Comparison of ENCODE assay signal across 8 mouse cellular contexts in genomic region chr2:30119641-30120051, GRCm38 (mm10). TPM values are rescaled to one million over a fixed set of nuclear protein-coding genes. Genes with fewer than 3 reads are reported as not detected.
DNase-seq lines count a peak whose midpoint lies in the region; ATAC-seq lines count a peak whose summit lies in the region.

No protein-coding gene starts in this region.

- no peak overlapping the region for H3K4me2 ChIP-seq in forebrain, embryonic 11.5 days (ENCODE audit: low read depth, low read length, severe bottlenecking)
- no peak overlapping the region for H3K4me2 ChIP-seq in kidney, embryonic 16.5 days (replicated peaks; ENCODE audit: low read depth, low read length)
- H3K4me2 ChIP-seq in kidney, embryonic 15.5 days, result no peak overlapping the region

- DNase-seq in ES-CJ7 (ENCODE audit: low read depth, low spot score), result peak; percentile 80
- DNase-seq in forebrain, embryonic 11.5 days (ENCODE audit: low spot score), result no peak
- peak; percentile 62 to 63 for DNase-seq in layer of hippocampus, postnatal 10 days (ENCODE audit: low spot score in 2 of 2)
- DNase-seq in right cerebral cortex, postnatal 10 days (ENCODE audit: low spot score in 2 of 2), result peak; percentile 75 to 82
- DNase-seq in adrenal gland, adult 8-10 months, result no peak
- DNase-seq in urinary bladder, postnatal 14 days (ENCODE audit: low spot score), result no peak

- no peaks in the 10 kb centered on the region for H3K9me3 ChIP-seq in forebrain, embryonic 11.5 days (ENCODE audit: control insufficient read depth, low read length)
- no peaks in the 10 kb centered on the region for H3K9me3 ChIP-seq in kidney, embryonic 16.5 days (ENCODE audit: low read length)
- H3K9me3 ChIP-seq in kidney, embryonic 15.5 days (replicated peaks), result no peaks in the 10 kb centered on the region

- ATAC-seq in forebrain, embryonic 11.5 days (replicated peaks; ENCODE audit: low FRiP score), result no peak
- ATAC-seq in kidney, embryonic 16.5 days (ENCODE audit: low FRiP score, low TSS enrichment), result no peak
- no peak for ATAC-seq in kidney, embryonic 15.5 days (replicated peaks; ENCODE audit: low FRiP score)

- peak overlapping the region; percentile 59 for H3K27ac ChIP-seq in forebrain, embryonic 11.5 days (ENCODE audit: low read depth, low read length)
- no peak overlapping the region for H3K27ac ChIP-seq in kidney, embryonic 16.5 days (ENCODE audit: low read length)
- no peak overlapping the region for H3K27ac ChIP-seq in kidney, embryonic 15.5 days

- H3K4me1 ChIP-seq in forebrain, embryonic 11.5 days (replicated peaks; ENCODE audit: control insufficient read depth, insufficient read depth, low read length), result peaks cover 11% of the 10 kb centered on the region; the same call in 1 of the 2 replicates
- peaks cover 6% of the 10 kb centered on the region for H3K4me1 ChIP-seq in kidney, embryonic 16.5 days (ENCODE audit: insufficient read depth, low read length)
- H3K4me1 ChIP-seq in kidney, embryonic 15.5 days, result peaks cover 20% of the 10 kb centered on the region

- no peaks in the 10 kb centered on the region for H3K27me3 ChIP-seq in forebrain, embryonic 11.5 days (ENCODE audit: control insufficient read depth, insufficient read depth, low read length)
- no peaks in the 10 kb centered on the region for H3K27me3 ChIP-seq in kidney, embryonic 16.5 days (ENCODE audit: insufficient read depth, low read length)
- H3K27me3 ChIP-seq in kidney, embryonic 15.5 days, result no peaks in the 10 kb centered on the region

- no peaks in the 10 kb centered on the region for H3K36me3 ChIP-seq in forebrain, embryonic 11.5 days (ENCODE audit: control insufficient read depth, insufficient read depth, low read length)
- H3K36me3 ChIP-seq in kidney, embryonic 16.5 days (ENCODE audit: insufficient read depth, low read length), result no peaks in the 10 kb centered on the region
- 0 out of 2 replicates have a peak, but pooled peaks cover 5% of the 10 kb centered on the region for H3K36me3 ChIP-seq in kidney, embryonic 15.5 days

- H3K4me3 ChIP-seq in forebrain, embryonic 11.5 days (ENCODE audit: low read depth, low read length), result no peak overlapping the region
- H3K4me3 ChIP-seq in kidney, embryonic 16.5 days (ENCODE audit: low read length), result no peak overlapping the region
- H3K4me3 ChIP-seq in kidney, embryonic 15.5 days (replicated peaks), result no peak overlapping the region

- no peak overlapping the region; the same call in 1 of the 2 replicates for H3K9ac ChIP-seq in forebrain, embryonic 11.5 days (ENCODE audit: low read length)
- H3K9ac ChIP-seq in kidney, embryonic 16.5 days (replicated peaks; ENCODE audit: low read length), result no peak overlapping the region
- H3K9ac ChIP-seq in kidney, embryonic 15.5 days, result no peak overlapping the region

- 11% methylated on average over 6 of the region's 6 CpGs for WGBS in forebrain, embryonic 11.5 days
- 33% methylated on average over 6 of the region's 6 CpGs for WGBS in kidney, embryonic 16.5 days
- 34% methylated on average over 6 of the region's 6 CpGs for WGBS in kidney, embryonic 15.5 days

RNA-seq across cellular contexts. Expression of gene Zer1, which starts 4.7 kb away (rescaled TPM):
- 8.0 and 8.1 TPM in 2 replicates for polyA plus RNA-seq in forebrain, embryonic 11.5 days (2014; fragmentation: Nextera tagmentation; extraction: Ambion mirVana)
- total RNA-seq in layer of hippocampus, postnatal 10 days (2021), result 100 to 1,000 TPM; 121 to 126 TPM
- 5.6 and 8.0 TPM in 2 replicates for polyA plus RNA-seq in kidney, embryonic 16.5 days (2015; fragmentation: Nextera tagmentation; extraction: Ambion mirVana)
- polyA plus RNA-seq in kidney, embryonic 15.5 days (2015; fragmentation: Nextera tagmentation; extraction: Ambion mirVana), result 7.2 and 8.6 TPM in 2 replicates
- 10 to 100 TPM; 45.6 to 74.7 (median 58.5) TPM for total RNA-seq in adrenal gland, adult 8-10 months (2022)

RNA-seq across cellular contexts. Expression of gene Tbc1d13, which starts 13.9 kb away (rescaled TPM):
- polyA plus RNA-seq in forebrain, embryonic 11.5 days (2014; fragmentation: Nextera tagmentation; extraction: Ambion mirVana), result 11.6 and 15.2 TPM in 2 replicates
- total RNA-seq in layer of hippocampus, postnatal 10 days (2021), result 10 to 100 TPM; 72.6 to 73.5 TPM
- 8.2 and 12.3 TPM in 2 replicates for polyA plus RNA-seq in kidney, embryonic 16.5 days (2015; fragmentation: Nextera tagmentation; extraction: Ambion mirVana)
- 8.2 and 8.9 TPM in 2 replicates for polyA plus RNA-seq in kidney, embryonic 15.5 days (2015; fragmentation: Nextera tagmentation; extraction: Ambion mirVana)
- 10 to 100 TPM; 58.6 to 71.5 (median 64.5) TPM for total RNA-seq in adrenal gland, adult 8-10 months (2022)

RNA-seq across cellular contexts. Expression of gene Zdhhc12, which starts 26.2 kb away (rescaled TPM):
- 27.1 and 35.4 TPM in 2 replicates for polyA plus RNA-seq in forebrain, embryonic 11.5 days (2014; fragmentation: Nextera tagmentation; extraction: Ambion mirVana)
- 10 to 100 TPM; 19.6 to 19.7 TPM for total RNA-seq in layer of hippocampus, postnatal 10 days (2021)
- 41.6 and 42.6 TPM in 2 replicates for polyA plus RNA-seq in kidney, embryonic 16.5 days (2015; fragmentation: Nextera tagmentation; extraction: Ambion mirVana)
- 35.2 and 37.7 TPM in 2 replicates for polyA plus RNA-seq in kidney, embryonic 15.5 days (2015; fragmentation: Nextera tagmentation; extraction: Ambion mirVana)
- 10 to 100 TPM; 16.4 to 23.9 (median 17.6) TPM for total RNA-seq in adrenal gland, adult 8-10 months (2022)

RNA-seq across cellular contexts. Expression of gene Pkn3, which starts 42.2 kb away (rescaled TPM):
- polyA plus RNA-seq in forebrain, embryonic 11.5 days (2014; fragmentation: Nextera tagmentation; extraction: Ambion mirVana), result 10.5 and 12.1 TPM in 2 replicates
- total RNA-seq in layer of hippocampus, postnatal 10 days (2021), result 1 to 10 TPM; 1.8 to 2.2 TPM
- polyA plus RNA-seq in kidney, embryonic 16.5 days (2015; fragmentation: Nextera tagmentation; extraction: Ambion mirVana), result 13.5 and 15.9 TPM in 2 replicates
- 11.5 and 13.2 TPM in 2 replicates for polyA plus RNA-seq in kidney, embryonic 15.5 days (2015; fragmentation: Nextera tagmentation; extraction: Ambion mirVana)
- total RNA-seq in adrenal gland, adult 8-10 months (2022), result 1 to 10 TPM; 4.8 to 6.6 (median 5.8) TPM

RNA-seq across cellular contexts. Expression of gene Endog, which starts 51.6 kb away (rescaled TPM):
- 14.4 and 16.4 TPM in 2 replicates for polyA plus RNA-seq in forebrain, embryonic 11.5 days (2014; fragmentation: Nextera tagmentation; extraction: Ambion mirVana)
- total RNA-seq in layer of hippocampus, postnatal 10 days (2021), result 10 to 100 TPM; 23.4 to 24.6 TPM
- polyA plus RNA-seq in kidney, embryonic 16.5 days (2015; fragmentation: Nextera tagmentation; extraction: Ambion mirVana), result 22.0 and 22.8 TPM in 2 replicates
- 19.8 and 20.8 TPM in 2 replicates for polyA plus RNA-seq in kidney, embryonic 15.5 days (2015; fragmentation: Nextera tagmentation; extraction: Ambion mirVana)
- total RNA-seq in adrenal gland, adult 8-10 months (2022), result 10 to 100 TPM; 21.9 to 43.0 (median 31.0) TPM

Comparison
In these comparisons a context has a peak if more than half of its experiments do, and no peak if none do; other contexts are left out.
1. DNase-seq: peak in ES-CJ7 (single experiment), layer of hippocampus, postnatal 10 days (2 of 2) and right cerebral cortex, postnatal 10 days (2 of 2); none in forebrain, embryonic 11.5 days (single experiment), adrenal gland, adult 8-10 months (single experiment) and urinary bladder, postnatal 14 days (single experiment).